Mouse (Mus musculus): ENCODE data around the gene Gm26602.
"Not testable (repeated sequence)": the region's sequence is repeated elsewhere in the genome, so short reads cannot be mapped to it uniquely, and the experiment has no call there.

Gene Gm26602

DNA sequence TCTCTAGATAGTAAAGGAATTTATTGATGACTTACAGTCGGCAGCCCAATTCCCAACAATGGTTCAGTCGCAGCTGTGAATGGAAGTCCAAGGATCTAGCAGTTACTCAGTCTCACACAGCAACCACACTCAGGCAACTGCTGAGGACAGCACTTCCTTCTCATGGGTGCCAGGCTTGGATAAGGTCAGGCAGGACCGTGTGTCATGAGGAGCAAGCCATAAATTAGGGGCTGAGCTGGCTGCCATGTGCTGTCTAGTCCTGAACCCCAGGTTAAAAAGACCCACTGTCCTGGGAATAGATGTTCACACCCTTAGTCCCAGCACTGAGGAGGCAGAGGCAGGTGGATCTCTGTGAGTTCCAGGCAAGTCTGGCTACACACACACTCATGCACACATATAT lies 25.7 kb upstream of the Gm26602 start:
- DNase-seq (ENCODE audit: low read depth, low spot score) = not testable (repeated sequence)

DNA sequence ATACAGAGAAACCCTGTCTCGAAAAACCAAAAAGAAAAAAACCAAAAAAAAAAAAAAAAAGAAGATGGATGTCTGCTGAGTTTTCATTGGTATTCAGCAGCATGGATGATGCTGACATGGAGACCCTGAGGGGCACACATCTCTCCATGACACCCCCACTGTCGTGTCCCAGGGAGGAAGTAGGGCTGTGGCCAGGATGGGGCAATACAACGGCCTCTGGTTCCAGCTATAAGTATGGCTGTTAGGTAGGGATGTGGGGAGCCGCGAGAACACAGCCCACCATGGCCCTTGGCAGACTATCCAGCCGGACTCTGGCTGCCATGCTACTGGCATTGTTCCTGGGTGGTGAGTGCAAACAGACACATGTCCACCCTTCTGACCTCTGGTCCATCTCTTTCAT lies 24.6 kb upstream of the Gm26602 start, which contains the start of gene Elane:
Gene Elane, plus strand, starts transcription at position 194 of the 400 bp plus-strand sequence.
- DNase-seq (ENCODE audit: low read depth, low spot score) = no peak

- no peak for DNase-seq (ENCODE audit: low read depth, low spot score)
Observed at GRCm38 (mm10) chr10:79886611-79887010, 24.0 kb upstream of the Gm26602 start.

GRCm38 (mm10) chr10:79889386-79889785 lies 21.3 kb upstream of the Gm26602 start:
- no peak for DNase-seq (ENCODE audit: low read depth, low spot score)

DNA sequence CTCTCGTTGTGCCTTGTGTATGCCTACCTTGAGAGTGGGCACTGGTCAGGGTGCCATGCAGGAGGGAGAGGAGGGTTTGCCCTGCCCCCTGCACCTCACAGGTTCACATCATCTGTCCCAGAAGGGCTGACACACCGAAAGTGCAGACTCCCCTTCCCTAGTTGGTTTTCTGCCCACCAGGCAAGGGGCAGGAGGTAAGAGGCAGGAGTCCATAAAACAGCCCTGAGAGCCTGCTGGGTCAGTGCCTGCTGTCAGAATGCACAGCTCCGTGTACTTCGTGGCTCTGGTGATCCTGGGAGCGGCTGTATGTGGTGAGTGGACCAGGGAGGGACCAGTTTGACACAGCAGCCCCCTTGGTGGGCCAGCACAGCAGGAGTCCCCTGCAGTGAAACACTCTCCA lies 20.0 kb upstream of the Gm26602 start, which contains the start of gene Cfd:
Gene Cfd, plus strand, starts transcription at position 184 of the 400 bp plus-strand sequence.
- DNase-seq (ENCODE audit: low read depth, low spot score) = no peak

DNA sequence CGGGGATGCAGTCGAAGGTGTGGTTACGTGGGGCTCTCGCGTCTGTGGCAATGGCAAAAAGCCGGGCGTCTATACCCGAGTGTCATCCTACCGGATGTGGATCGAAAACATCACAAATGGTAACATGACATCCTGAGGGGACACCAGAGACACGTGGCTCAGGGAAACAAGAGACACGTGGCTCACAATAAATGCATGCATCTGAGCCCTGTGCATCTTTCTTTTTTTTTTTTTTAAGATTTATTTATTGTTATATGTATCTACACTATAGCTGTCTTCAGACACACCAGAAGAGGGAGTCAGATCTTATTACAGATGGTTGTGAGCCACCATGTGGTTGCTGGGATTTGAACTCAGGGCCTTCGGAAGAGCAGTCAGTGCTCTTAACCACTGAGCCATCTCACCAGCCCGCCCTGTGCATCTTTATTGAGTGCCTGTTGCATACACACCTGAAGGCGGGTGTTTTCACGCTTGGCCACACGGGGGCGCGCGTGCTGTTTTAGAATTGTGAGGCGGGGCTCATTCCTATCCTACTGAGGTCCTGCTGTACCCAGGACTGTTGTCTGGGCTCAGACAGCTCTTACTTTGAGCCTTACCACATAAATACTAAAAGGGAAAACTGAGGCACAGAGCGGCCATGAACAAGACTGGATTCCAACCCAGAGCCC lies 18.1 kb upstream of the Gm26602 start:
- peak; percentile 60 for DNase-seq (ENCODE audit: low read depth, low spot score)

- DNase-seq (ENCODE audit: low read depth, low spot score) = no peak
Observed at GRCm38 (mm10) chr10:79896306-79896705, 14.3 kb upstream of the Gm26602 start.

GRCm38 (mm10) chr10:79896814-79897213 lies 13.8 kb upstream of the Gm26602 start:
- no peak for DNase-seq (ENCODE audit: low read depth, low spot score)

- no peak for DNase-seq (ENCODE audit: low read depth, low spot score)
Observed at GRCm38 (mm10) chr10:79897316-79898245, 13.1 kb upstream of the Gm26602 start.

- DNase-seq (ENCODE audit: low read depth, low spot score) = no peak
Observed at GRCm38 (mm10) chr10:79900951-79901410, 9.7 kb upstream of the Gm26602 start.

DNA sequence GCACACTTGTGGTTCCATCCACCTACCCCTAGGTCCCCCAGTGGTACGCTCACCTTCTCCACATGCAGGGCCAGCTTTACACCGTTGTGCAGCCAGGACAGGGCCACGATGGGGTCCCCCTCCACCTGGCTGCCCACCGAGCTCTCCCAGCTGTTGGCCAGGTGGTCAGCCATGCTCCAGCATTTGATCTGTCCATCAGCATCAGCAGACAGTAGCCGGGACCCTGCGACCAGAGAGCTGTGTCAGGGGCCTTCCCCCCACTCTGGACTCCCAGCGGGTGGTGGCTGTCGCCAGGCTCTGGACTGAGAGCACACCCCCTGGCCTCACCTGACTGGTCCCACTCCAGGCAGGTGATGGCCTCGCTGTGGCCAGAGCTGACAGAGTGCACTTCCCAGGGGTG lies 3.9 kb upstream of the Gm26602 start:
- no peak for DNase-seq (ENCODE audit: low read depth, low spot score)

DNA sequence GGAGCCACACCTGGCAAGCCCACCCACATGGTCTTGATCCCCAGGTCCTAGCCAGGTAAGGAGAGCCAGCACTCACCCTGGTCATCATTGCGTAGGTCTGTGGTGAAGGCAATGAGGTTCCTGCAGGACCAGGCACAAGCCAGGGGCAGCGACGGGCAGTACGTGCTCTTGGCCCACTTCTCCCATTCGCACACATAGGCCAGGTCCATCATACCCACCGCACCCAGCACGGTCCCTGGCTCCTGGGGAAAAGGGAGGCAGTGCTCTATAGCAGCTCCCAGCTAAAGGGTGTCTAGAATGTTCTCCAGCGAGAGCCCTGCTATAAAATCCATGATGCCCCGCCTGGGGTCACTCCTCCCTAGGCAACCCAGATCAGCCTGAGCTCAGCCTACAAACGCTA lies 3.2 kb upstream of the Gm26602 start:
- no peak for DNase-seq (ENCODE audit: low read depth, low spot score)

DNA sequence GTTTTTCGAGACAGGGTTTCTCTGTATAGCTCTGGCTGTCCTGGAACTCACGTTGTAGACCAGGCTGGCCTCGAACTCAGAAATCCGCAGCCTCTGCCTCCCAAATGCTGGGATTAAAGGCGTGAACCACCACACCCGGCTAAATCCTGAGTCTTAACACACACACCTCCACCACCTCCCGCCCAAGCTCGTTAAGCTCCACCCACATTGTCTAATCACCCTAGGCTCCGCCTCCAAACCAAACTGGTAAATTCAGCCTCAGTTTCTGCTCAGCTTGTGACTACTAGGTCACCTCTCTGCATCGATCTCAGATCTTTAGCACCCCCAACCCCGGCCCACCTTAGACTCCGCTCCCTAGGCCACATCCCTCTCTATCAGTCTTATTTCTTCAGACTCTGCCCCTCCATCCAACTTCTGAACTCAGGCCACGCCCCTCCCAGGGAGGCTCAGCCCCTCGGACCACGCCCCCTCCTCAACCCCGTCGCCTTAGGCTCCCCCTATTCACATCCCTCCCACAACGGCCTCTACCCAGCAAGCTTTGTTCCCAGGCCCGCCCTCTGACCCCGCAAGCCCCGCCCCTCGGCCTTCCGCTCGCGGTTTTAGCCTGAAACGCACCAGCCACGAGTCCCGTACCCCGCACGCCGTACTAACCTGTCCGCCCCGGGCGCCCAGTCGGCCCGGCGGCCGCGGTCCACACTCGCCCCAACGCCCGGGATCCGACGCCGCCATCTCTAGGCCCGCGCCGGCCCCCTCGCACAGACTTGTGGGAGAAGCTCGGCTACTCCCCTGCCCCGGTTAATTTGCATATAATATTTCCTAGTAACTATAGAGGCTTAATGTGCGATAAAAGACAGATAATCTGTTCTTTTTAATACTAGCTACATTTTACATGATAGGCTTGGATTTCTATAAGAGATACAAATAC lies 2.2 kb upstream of the Gm26602 start, which contains the start of gene Med16:
Gene Med16, minus strand, starts transcription at position 757 of the 925 bp plus-strand sequence.
- peak; percentile 91 for DNase-seq (ENCODE audit: low read depth, low spot score)

DNA sequence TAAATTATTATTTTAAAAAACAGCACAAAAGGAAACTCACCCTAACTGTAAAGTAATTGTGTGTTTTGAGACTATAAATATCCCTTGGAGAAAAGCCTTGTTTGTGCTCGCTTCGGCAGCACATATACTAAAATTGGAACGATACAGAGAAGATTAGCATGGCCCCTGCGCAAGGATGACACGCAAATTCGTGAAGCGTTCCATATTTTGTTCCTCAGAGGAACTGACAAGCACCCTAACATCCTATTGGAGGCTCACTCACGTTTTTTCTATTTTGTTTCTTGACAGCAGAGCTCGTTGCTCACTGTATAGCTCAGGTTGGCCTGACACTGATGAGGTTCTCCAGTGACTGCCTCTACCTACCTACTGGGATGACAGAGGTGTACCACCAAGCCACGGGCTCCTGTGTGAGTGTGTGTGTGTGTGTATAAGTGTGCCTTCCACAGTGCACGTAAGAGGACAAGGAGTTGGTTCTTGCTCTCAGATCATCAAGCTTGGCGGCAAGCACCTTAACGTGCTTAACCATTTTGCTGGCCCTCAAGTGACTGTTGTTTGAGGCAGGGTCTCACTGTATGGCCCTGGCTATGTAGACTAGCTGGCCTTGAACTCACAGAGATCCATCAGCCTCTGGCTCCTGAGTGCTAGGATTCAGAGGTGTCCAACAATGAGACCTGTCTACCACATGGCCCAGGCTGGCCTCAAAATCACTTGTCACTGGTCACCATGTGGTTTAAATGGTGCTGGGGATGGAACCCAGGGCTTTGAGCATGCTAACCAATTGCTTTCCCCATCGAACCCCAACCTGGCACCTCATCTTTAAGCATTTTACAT lies 1.3 kb upstream of the Gm26602 start:
- DNase-seq (ENCODE audit: low read depth, low spot score) = no peak

- no peak for DNase-seq (ENCODE audit: low read depth, low spot score)
Observed at GRCm38 (mm10) chr10:79912412-79912811, 1.8 kb downstream of the Gm26602 start.

DNA sequence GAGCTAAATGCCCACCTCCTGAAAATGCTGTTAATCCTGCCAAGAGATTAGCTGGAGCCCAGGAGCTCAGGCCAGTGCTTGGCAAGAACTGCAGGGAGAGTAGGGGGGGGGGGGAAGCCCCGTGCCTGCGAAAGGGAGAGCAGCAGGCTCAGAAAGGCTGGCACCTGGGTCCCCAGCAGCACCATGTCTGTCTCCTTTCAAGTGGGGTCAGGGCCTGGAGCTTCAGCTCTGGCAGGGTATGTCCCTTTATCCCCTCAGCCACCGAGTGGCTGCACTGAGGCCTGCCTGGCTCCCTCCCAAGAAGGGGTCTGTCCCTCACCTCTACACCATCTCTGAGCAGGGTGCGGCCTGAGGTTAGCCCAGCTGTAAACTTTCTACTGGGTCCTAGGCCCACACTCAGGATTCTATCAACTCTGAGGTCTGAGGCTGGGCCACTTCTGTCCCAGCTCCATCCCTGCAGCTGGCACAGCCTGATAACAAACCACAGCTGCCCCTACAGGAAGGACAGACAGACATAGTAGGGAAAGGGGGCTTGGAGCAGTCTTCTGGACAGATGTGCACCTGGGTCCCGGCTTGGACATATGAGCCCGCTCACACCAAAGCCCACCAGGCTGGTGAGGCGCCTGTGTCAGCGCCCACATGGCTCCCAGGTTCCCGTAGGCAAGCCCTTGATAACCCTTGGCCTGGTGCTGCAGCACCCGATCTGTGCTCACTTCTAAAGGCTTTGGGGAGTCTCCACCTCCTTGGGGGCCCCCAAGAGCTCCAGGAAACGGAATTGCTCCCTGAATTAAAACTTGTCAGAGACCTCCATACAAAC lies 3.7 kb downstream of the Gm26602 start:
- DNase-seq (ENCODE audit: low read depth, low spot score) = no peak

DNA sequence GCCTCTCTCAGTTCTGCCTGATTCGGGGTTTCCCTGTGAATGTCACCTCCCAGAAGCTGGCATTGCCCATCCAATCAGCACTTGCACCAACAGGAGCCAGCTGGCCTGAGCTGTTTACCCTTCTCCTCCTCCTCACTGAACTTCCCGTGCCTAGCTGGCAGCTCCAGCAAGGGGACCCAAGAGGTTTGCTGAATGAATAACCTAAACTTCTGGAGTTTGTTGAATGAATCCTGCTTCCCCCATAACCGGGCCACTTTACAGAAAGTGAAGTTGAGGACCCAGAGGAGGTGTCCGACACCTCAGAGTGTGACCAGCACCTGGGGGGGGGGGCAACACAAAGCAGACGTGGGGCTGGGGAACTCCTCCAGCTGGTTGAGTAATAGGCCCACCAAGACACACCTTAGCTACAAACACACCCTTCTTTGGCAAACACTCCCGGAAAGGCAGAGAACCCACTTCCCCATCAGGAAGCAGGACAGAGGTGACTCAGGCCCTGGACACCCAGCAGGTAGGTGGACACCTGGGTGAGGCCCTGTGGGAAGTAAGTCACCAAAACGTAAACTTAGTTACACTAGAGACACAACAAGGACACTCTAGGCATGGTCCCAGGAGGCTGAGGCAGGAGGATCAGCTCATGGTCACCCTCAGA lies 4.4 kb downstream of the Gm26602 start:
- DNase-seq (ENCODE audit: low read depth, low spot score) = no peak

- DNase-seq (ENCODE audit: low read depth, low spot score) = no peak
Observed at GRCm38 (mm10) chr10:79916081-79916480, 5.4 kb downstream of the Gm26602 start.
